Mouse (Mus musculus) neural tube, embryonic 12.5 days (tissue): ENCODE measurements around the gene Ptpn14. TPM values are rescaled to one million over a fixed set of nuclear protein-coding genes. Genes with fewer than 3 reads are reported as not detected.
A peak's percentile ranks its signal among the peaks of the same experiment; 100 is the strongest.

Source experiments
- ATAC-seq: fragments of 200-750 bp; cut with Nextera tagmentation; 2 replicates; pipeline ENCODE4 v1.8.0; 2017; ENCODE audit warnings: low read depth, mild to moderate bottlenecking, moderate TSS enrichment, moderate library complexity; ENCODE audit not compliant: low FRiP score
- H3K27ac ChIP-seq: fragments of 300-500 bp; sonication (generic); 2 replicates; pipeline ENCODE4 v1.5.1; 2016
- H3K27me3 ChIP-seq: fragments of 300-500 bp; sonication (generic); replicated peaks from 2 replicates; pipeline ENCODE4 v1.6.1; 2016; ENCODE audit warnings: mild to moderate bottlenecking
- H3K36me3 ChIP-seq: fragments of 300-500 bp; sonication (generic); 2 replicates; pipeline ENCODE4 v1.6.1; 2016; ENCODE audit warnings: mild to moderate bottlenecking
- H3K4me1 ChIP-seq: fragments of 300-500 bp; sonication (generic); 2 replicates; pipeline ENCODE4 v1.6.1; 2016
- H3K4me2 ChIP-seq: fragments of 300-500 bp; sonication (generic); replicated peaks from 2 replicates; pipeline ENCODE4 v1.6.1; 2016; ENCODE audit warnings: mild to moderate bottlenecking
- H3K4me3 ChIP-seq: fragments of 300-500 bp; sonication (generic); 2 replicates; pipeline ENCODE4 v1.5.1; 2016
- H3K9ac ChIP-seq: fragments of 300-500 bp; sonication (generic); 2 replicates; pipeline ENCODE4 v1.6.1; 2016; ENCODE audit warnings: mild to moderate bottlenecking
- H3K9me3 ChIP-seq: fragments of 300-500 bp; sonication (generic); 2 replicates; pipeline ENCODE4 v1.6.1; 2016; ENCODE audit warnings: mild to moderate bottlenecking
- WGBS: fragments of 180-500 bp; shearing (Covaris S2); methylation state at CpG from one replicate; pipeline ENCODE4 v1.1.7; 2016; 5-methylcytosine and 5-hydroxymethylcytosine counted together
- polyA plus RNA-seq: library from polyadenylated mRNA; unstranded; fragments of >200 nt; fragmentation: Nextera tagmentation; extraction: Ambion mirVana; gene quantifications from 2 replicates; pipeline ENCODE4 v1.2.1, GENCODE M21; 2016

Ptpn14 gene
- polyA plus RNA-seq, 1 experiment from 2014 or later = 4.5 TPM

DNA sequence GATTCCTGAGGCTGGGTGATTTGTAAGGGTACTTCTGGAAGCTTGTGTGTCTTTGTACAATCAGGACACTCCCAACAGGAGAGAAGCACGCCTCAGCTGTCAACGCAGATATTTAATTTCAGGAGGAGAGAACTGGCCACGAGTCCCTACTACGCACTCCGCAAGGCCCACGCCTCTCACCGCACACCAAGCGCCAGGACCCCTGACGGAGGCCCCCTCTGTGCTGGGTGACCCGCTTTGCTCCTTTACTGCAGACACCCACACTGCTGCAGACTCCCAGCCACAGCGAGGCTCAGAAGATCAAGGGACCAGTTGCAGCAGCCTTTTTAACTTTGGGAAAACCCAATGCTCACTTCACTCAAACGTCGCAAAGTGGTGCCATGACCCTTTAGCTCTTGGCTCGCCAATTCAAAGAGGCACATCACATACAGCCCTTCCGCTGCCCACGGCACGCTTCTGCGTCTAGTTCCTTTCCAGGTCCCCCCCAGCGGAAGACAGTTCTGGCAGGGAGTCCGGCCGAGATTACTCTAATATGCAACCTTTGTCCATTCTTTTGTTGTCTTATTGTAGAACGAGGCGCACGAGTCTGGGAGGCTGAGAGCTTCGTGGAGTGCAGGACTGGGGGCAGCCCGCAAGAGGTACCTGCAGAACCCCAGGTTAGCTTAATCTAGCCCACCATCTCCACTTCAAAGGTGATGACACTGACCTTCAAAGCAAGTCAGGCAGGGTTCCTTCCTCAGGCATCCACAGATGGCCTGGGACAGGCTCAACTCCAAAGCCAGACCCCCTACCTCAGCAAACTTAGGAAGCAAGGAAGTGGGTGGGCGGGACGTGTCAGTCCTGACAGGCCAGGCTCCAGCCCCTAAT lies 192.9 kb downstream of the Ptpn14 start:
- WGBS = 38% methylated on average over 28 of the region's 28 CpGs
- Histone ChIP-seq H3K36me3 (no peaks in the 10 kb centered on the region), H3K4me2 (peak overlapping the region; percentile 96), H3K27ac (no peak overlapping the region), H3K9ac (0 out of 2 replicates have a peak overlapping the region, but pooled peaks have one; percentile 76), H3K4me3 (peak overlapping the region; percentile 75), H3K4me1 (peaks cover 34% of the 10 kb centered on the region), H3K9me3 (no peaks in the 10 kb centered on the region), H3K27me3 (no peaks in the 10 kb centered on the region; the same call in 1 of the 2 replicates)
- peak; percentile 30; the same call in 1 of the 2 replicates for ATAC-seq

DNA sequence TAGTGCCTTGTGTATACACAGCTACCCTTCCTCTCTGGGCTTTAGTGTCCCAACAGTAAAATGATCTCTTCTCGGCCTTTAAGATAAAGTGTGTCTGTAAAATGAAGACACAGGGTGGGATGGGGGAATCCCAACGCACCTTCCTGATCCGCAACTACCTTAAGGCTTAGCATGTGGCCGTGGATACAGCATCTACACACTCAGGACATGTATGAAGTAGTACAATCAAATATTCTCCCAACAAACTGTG lies 193.4 kb downstream of the Ptpn14 start:
- WGBS = 3% methylated on average over 4 of the region's 4 CpGs
- Histone ChIP-seq H3K9me3 (no peaks in the 10 kb centered on the region), H3K4me2 (peak overlapping the region; percentile 96), H3K9ac (peak overlapping the region; percentile 76), H3K36me3 (no peaks in the 10 kb centered on the region), H3K27me3 (no peaks in the 10 kb centered on the region; the same call in 1 of the 2 replicates), H3K27ac (no peak overlapping the region), H3K4me3 (peak overlapping the region; percentile 75), H3K4me1 (peaks cover 31% of the 10 kb centered on the region)
- no peak; the same call in 1 of the 2 replicates for ATAC-seq

DNA sequence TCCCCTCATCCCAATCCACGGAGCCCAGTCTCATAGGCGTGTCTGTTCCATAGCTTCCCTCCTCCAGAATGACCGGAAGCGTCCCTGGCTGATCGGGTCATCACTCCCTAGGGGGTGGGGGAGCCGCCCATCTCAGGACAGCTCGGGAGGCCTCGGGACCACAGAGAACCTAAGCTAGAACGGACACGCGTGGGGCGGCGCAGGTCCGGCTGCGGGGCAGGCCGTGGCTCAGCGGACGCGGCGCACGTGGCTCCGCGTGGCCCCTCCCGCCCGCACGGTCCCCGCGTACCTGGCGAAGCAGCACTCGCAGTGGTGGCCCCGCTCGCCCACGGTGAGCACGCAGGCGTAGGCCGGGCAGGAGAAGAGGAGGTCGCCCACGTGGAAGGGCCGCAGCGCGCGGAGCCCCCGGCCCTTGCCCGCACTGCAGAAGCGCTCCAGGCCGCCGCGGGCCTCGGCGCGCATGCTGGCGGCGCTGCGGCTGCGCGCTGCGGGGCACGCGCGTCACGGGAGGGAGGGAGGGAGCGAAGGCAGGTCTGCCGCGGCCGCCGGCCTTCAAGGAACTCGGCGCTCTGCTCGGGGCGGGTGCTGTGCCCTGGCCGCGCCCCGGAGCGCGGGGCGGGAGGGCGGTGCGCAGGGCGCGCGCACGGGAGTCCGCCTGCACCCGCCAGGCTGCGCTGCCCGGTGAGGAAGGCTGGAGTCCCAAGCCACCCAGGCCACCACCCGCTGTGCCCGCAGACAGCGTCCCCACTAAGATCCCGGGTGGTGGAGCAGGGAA lies 193.9 kb downstream of the Ptpn14 start, which contains the start of gene Smyd2:
Gene Smyd2, minus strand, starts transcription at position 546 of the 775 bp plus-strand sequence.
- Histone ChIP-seq H3K36me3 (no peaks in the 10 kb centered on the region), H3K4me1 (peaks cover 26% of the 10 kb centered on the region), H3K27ac (no peak within 1 kb of the TSS), H3K4me2 (peak within 1 kb of the TSS; percentile 96), H3K9me3 (no peaks in the 10 kb centered on the region), H3K4me3 (peak within 1 kb of the TSS; percentile 75), H3K9ac (peak within 1 kb of the TSS; percentile 76), H3K27me3 (no peaks in the 10 kb centered on the region; the same call in 1 of the 2 replicates)
- WGBS = under 1% methylated on average over 85 of the region's 90 CpGs
- peak; percentile 88 for ATAC-seq

DNA sequence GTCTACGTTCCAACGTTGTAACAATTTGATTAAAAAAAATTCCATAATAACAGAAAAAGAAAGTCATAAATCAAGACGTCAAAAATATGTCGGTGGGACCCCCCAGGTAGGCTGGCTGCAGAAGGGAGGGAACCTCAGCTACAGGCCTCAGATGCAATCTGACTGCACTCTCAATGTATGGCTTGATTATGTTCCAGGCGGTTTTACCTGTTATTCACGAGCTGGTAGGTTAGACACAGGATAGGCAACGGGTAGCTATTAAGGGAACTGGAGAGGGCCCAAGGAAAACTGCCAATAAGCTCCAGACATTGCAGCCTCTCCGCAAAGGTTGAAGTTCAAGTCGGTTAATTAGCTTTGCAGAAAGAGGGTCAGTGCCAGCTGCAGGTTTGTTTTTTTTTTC lies 194.7 kb downstream of the Ptpn14 start:
- H3K4me3 ChIP-seq = peak overlapping the region; percentile 75
- no peaks in the 10 kb centered on the region for H3K9me3 ChIP-seq
- no peaks in the 10 kb centered on the region; the same call in 1 of the 2 replicates for H3K27me3 ChIP-seq
- no peaks in the 10 kb centered on the region for H3K36me3 ChIP-seq
- no peak for ATAC-seq
- WGBS = 19% methylated on average over 9 of the region's 9 CpGs
- H3K27ac ChIP-seq = no peak overlapping the region
- peak overlapping the region; percentile 76 for H3K9ac ChIP-seq
- H3K4me1 ChIP-seq = peaks cover 23% of the 10 kb centered on the region
- peak overlapping the region; percentile 96 for H3K4me2 ChIP-seq

DNA sequence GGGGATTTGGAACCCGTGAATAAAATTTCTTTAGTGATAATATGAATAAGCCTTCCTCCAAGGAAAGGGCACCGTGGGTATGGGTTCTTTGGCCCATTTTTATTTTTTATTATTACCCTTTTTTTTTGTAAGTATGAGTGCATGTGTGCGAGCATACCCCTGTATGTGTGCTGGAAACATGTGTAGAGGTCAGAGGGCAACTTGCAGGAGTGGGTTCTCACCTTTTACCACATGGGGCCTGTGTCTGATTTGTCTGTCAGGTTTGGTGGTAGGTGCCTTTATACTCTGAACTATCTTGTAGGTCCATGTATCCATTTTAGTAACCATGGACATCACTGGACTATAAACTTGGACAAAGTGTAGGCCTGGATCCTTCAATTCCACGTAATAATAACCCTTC lies 195.1 kb downstream of the Ptpn14 start:
- H3K27ac ChIP-seq = no peak overlapping the region
- H3K36me3 ChIP-seq = no peaks in the 10 kb centered on the region
- no peaks in the 10 kb centered on the region for H3K9me3 ChIP-seq
- no peak overlapping the region for H3K9ac ChIP-seq
- WGBS = 81% methylated on average over 4 of the region's 4 CpGs
- H3K4me3 ChIP-seq = no peak overlapping the region
- no peak for ATAC-seq
- no peaks in the 10 kb centered on the region; the same call in 1 of the 2 replicates for H3K27me3 ChIP-seq
- no peak overlapping the region for H3K4me2 ChIP-seq
- peaks cover 21% of the 10 kb centered on the region for H3K4me1 ChIP-seq

DNA sequence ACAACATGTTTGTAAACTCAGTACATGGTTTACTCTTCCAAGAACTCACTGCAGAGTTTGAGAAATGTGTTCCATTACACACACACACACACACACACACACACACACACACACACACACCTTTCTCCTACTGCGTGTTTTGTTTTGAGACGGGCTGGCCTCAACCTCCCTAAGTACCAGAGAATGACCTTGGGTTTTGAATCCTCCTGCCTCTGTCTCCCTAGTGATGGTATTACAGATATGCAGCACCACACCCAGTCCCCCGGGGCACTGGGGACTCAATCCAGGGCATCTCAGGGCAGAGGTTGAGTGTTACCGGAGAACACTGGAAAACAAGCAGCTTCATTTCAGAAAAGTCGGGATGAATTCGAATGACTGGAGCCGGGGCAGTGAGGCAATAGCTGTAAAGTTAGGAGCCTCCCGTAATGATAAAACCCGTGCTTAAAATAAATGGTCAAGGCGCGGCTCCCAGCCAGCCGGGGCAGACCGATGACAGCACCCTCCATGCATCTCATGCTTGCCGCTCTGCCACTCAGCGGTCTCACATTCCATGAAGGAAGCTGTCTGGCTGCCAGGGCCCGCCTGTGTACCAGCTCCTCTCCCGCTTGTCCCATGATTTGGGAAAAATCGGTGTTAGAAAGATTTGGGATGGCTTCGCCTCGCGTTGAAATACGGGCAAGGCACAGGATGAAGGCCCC lies 196.0 kb downstream of the Ptpn14 start:
- ATAC-seq = no peak
- Histone ChIP-seq H3K9ac (no peak overlapping the region), H3K9me3 (no peaks in the 10 kb centered on the region), H3K4me2 (no peak overlapping the region), H3K27me3 (no peaks in the 10 kb centered on the region; the same call in 1 of the 2 replicates), H3K4me1 (peaks cover 21% of the 10 kb centered on the region), H3K27ac (no peak overlapping the region), H3K4me3 (no peak overlapping the region), H3K36me3 (no peaks in the 10 kb centered on the region)
- whole genome bisulfite sequencing = 78% methylated on average over 22 of the region's 22 CpGs

DNA sequence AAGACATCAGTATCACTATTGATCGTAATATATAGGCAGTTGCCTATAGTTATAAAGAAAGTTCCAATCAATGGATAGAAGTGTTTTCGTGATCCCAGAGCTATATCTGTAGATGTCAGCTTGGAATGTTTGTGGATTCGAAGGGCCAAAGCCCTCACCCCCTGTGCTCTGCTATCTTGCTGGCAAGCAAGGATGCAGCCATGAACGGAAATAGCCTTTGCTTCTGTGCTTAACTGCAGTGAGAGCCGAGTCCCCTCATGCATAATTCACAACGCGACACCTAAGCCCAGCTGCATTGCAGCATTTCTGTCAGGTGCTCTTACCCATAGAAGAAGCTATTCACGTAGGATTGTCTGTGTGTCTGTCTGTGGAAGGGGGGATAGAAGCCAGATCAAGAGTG lies 198.2 kb downstream of the Ptpn14 start:
- Histone ChIP-seq H3K27me3 (no peaks in the 10 kb centered on the region), H3K4me2 (no peak overlapping the region), H3K27ac (no peak overlapping the region), H3K9ac (no peak overlapping the region), H3K4me1 (peaks cover 17% of the 10 kb centered on the region), H3K9me3 (no peaks in the 10 kb centered on the region), H3K4me3 (no peak overlapping the region), H3K36me3 (no peaks in the 10 kb centered on the region)
- ATAC-seq = no peak
- 59% methylated on average over 8 of the region's 8 CpGs for WGBS

Other genes starting within 250 kb of the Ptpn14 start
- gene Cenpf, start 40.2 kb upstream of the Ptpn14 start, polyA plus RNA-seq = 74.8 and 77.7 TPM in 2 replicates
- 52.1 and 52.2 TPM in 2 replicates for gene Smyd2, start 194.1 kb downstream of the Ptpn14 start, polyA plus RNA-seq